Mouse (Mus musculus): ENCODE measurements around the gene Pax3. TPM values are rescaled to one million over a fixed set of nuclear protein-coding genes. Genes with fewer than 3 reads are reported as not detected.

Gene Pax3
- polyA plus RNA-seq, 1 experiment from 2014 or later = 23.6 TPM

GRCm38 (mm10) chr1:78171671-78172070 is 25.3 kb downstream of the Pax3 start:
- Histone ChIP-seq H3K4me1 (ENCODE audit: control insufficient read depth, insufficient read depth, low read length) (peaks cover 22% of the 10 kb centered on the region), H3K36me3 (ENCODE audit: control insufficient read depth, insufficient read depth, low read length) (no peaks in the 10 kb centered on the region), H3K27ac (replicated peaks; ENCODE audit: low read depth, low read length) (0 out of 2 replicates have a peak overlapping the region, but pooled peaks have one; percentile 46), H3K9ac (replicated peaks; ENCODE audit: low read length) (no peak overlapping the region), H3K4me3 (replicated peaks; ENCODE audit: low read depth, low read length) (no peak overlapping the region), H3K4me2 (ENCODE audit: low read length) (peak overlapping the region; percentile 37), H3K27me3 (ENCODE audit: control insufficient read depth, insufficient read depth, low read length) (peaks cover 46% of the 10 kb centered on the region), H3K9me3 (ENCODE audit: control insufficient read depth, low read length) (no peaks in the 10 kb centered on the region)
- ATAC-seq (ENCODE audit: low FRiP score, low TSS enrichment) (peak; percentile 71), DNase-seq (peak; percentile 67)
- WGBS = 2% methylated on average over 1 of the region's 1 CpGs

GRCm38 (mm10) chr1:78170771-78171170 is 26.2 kb downstream of the Pax3 start:
- Histone ChIP-seq H3K27ac (replicated peaks; ENCODE audit: low read depth, low read length) (peak overlapping the region; percentile 64), H3K4me3 (replicated peaks; ENCODE audit: low read depth, low read length) (0 out of 2 replicates have a peak overlapping the region, but pooled peaks have one; percentile 3), H3K9ac (replicated peaks; ENCODE audit: low read length) (no peak overlapping the region), H3K27me3 (ENCODE audit: control insufficient read depth, insufficient read depth, low read length) (peaks cover 47% of the 10 kb centered on the region), H3K9me3 (ENCODE audit: control insufficient read depth, low read length) (no peaks in the 10 kb centered on the region), H3K4me2 (ENCODE audit: low read length) (peak overlapping the region; percentile 11), H3K4me1 (ENCODE audit: control insufficient read depth, insufficient read depth, low read length) (peaks cover 22% of the 10 kb centered on the region), H3K36me3 (ENCODE audit: control insufficient read depth, insufficient read depth, low read length) (no peaks in the 10 kb centered on the region)
- peak; percentile 65 for DNase-seq
- no peak for ATAC-seq (ENCODE audit: low FRiP score, low TSS enrichment)
- 5% methylated on average over 9 of the region's 9 CpGs for WGBS

GRCm38 (mm10) chr1:78168796-78169195 is 28.1 kb downstream of the Pax3 start:
- Histone ChIP-seq H3K4me1 (ENCODE audit: control insufficient read depth, insufficient read depth, low read length) (peaks cover 26% of the 10 kb centered on the region), H3K9ac (replicated peaks; ENCODE audit: low read length) (no peak overlapping the region), H3K4me3 (replicated peaks; ENCODE audit: low read depth, low read length) (no peak overlapping the region), H3K4me2 (ENCODE audit: low read length) (0 out of 2 replicates have a peak overlapping the region, but pooled peaks have one; percentile 18), H3K9me3 (ENCODE audit: control insufficient read depth, low read length) (no peaks in the 10 kb centered on the region), H3K36me3 (ENCODE audit: control insufficient read depth, insufficient read depth, low read length) (no peaks in the 10 kb centered on the region), H3K27ac (replicated peaks; ENCODE audit: low read depth, low read length) (peak overlapping the region; percentile 32; the same call in 1 of the 2 replicates), H3K27me3 (ENCODE audit: control insufficient read depth, insufficient read depth, low read length) (peaks cover 58% of the 10 kb centered on the region)
- ATAC-seq (ENCODE audit: low FRiP score, low TSS enrichment) (no peak), DNase-seq (no peak)
- WGBS = 16% methylated on average over 3 of the region's 3 CpGs

GRCm38 (mm10) chr1:78167577-78168286 is 29.2 kb downstream of the Pax3 start:
- H3K36me3 ChIP-seq (ENCODE audit: control insufficient read depth, insufficient read depth, low read length) = no peaks in the 10 kb centered on the region
- ATAC-seq (ENCODE audit: low FRiP score, low TSS enrichment) = peak; percentile 59; the same call in 1 of the 2 replicates
- DNase-seq = peak; percentile 66
- 4% methylated on average over 18 of the region's 18 CpGs for WGBS
- peak overlapping the region; percentile 20 for H3K4me2 ChIP-seq (ENCODE audit: low read length)
- H3K27me3 ChIP-seq (ENCODE audit: control insufficient read depth, insufficient read depth, low read length) = peaks cover 59% of the 10 kb centered on the region
- H3K9me3 ChIP-seq (ENCODE audit: control insufficient read depth, low read length) = no peaks in the 10 kb centered on the region
- H3K4me3 ChIP-seq (replicated peaks; ENCODE audit: low read depth, low read length) = no peak overlapping the region
- peaks cover 26% of the 10 kb centered on the region for H3K4me1 ChIP-seq (ENCODE audit: control insufficient read depth, insufficient read depth, low read length)
- no peak overlapping the region for H3K9ac ChIP-seq (replicated peaks; ENCODE audit: low read length)
- 0 out of 2 replicates have a peak overlapping the region, but pooled peaks have one; percentile 32 for H3K27ac ChIP-seq (replicated peaks; ENCODE audit: low read depth, low read length)

- no peak for DNase-seq
- Histone ChIP-seq H3K27ac (replicated peaks; ENCODE audit: low read depth, low read length) (no peak overlapping the region), H3K4me3 (replicated peaks; ENCODE audit: low read depth, low read length) (no peak overlapping the region), H3K36me3 (ENCODE audit: control insufficient read depth, insufficient read depth, low read length) (no peaks in the 10 kb centered on the region), H3K4me1 (ENCODE audit: control insufficient read depth, insufficient read depth, low read length) (peaks cover 8% of the 10 kb centered on the region; the same call in 1 of the 2 replicates), H3K4me2 (ENCODE audit: low read length) (no peak overlapping the region), H3K9ac (replicated peaks; ENCODE audit: low read length) (no peak overlapping the region), H3K9me3 (ENCODE audit: control insufficient read depth, low read length) (no peaks in the 10 kb centered on the region), H3K27me3 (ENCODE audit: control insufficient read depth, insufficient read depth, low read length) (peaks cover 52% of the 10 kb centered on the region)
- WGBS = 75% methylated on average over 5 of the region's 5 CpGs
- no peak for ATAC-seq (ENCODE audit: low FRiP score, low TSS enrichment)
Observed at GRCm38 (mm10) chr1:78161745-78162144, 35.2 kb downstream of the Pax3 start.

GRCm38 (mm10) chr1:78157930-78158329 is 39.0 kb downstream of the Pax3 start:
- ATAC-seq (ENCODE audit: low FRiP score, low TSS enrichment) = no peak
- no peak overlapping the region for H3K9ac ChIP-seq (replicated peaks; ENCODE audit: low read length)
- peaks cover 40% of the 10 kb centered on the region for H3K27me3 ChIP-seq (ENCODE audit: control insufficient read depth, insufficient read depth, low read length)
- H3K27ac ChIP-seq (replicated peaks; ENCODE audit: low read depth, low read length) = no peak overlapping the region
- H3K9me3 ChIP-seq (ENCODE audit: control insufficient read depth, low read length) = no peaks in the 10 kb centered on the region
- H3K36me3 ChIP-seq (ENCODE audit: control insufficient read depth, insufficient read depth, low read length) = no peaks in the 10 kb centered on the region
- DNase-seq = no peak
- 33% methylated on average over 6 of the region's 6 CpGs for WGBS
- H3K4me3 ChIP-seq (replicated peaks; ENCODE audit: low read depth, low read length) = no peak overlapping the region
- no peak overlapping the region for H3K4me2 ChIP-seq (ENCODE audit: low read length)
- 0 out of 2 replicates have a peak, but pooled peaks cover 3% of the 10 kb centered on the region for H3K4me1 ChIP-seq (ENCODE audit: control insufficient read depth, insufficient read depth, low read length)

GRCm38 (mm10) chr1:78155796-78156195 is 41.1 kb downstream of the Pax3 start:
- no peak overlapping the region for H3K4me3 ChIP-seq (replicated peaks; ENCODE audit: low read depth, low read length)
- WGBS = 84% methylated on average over 4 of the region's 4 CpGs
- DNase-seq = no peak

GRCm38 (mm10) chr1:78148011-78148623 is 48.8 kb downstream of the Pax3 start:
- Histone ChIP-seq H3K4me3 (replicated peaks; ENCODE audit: low read depth, low read length) (no peak overlapping the region), H3K4me2 (ENCODE audit: low read length) (no peak overlapping the region), H3K9me3 (ENCODE audit: control insufficient read depth, low read length) (no peaks in the 10 kb centered on the region), H3K36me3 (ENCODE audit: control insufficient read depth, insufficient read depth, low read length) (no peaks in the 10 kb centered on the region), H3K4me1 (ENCODE audit: control insufficient read depth, insufficient read depth, low read length) (peaks cover 14% of the 10 kb centered on the region; the same call in 1 of the 2 replicates), H3K9ac (replicated peaks; ENCODE audit: low read length) (no peak overlapping the region), H3K27ac (replicated peaks; ENCODE audit: low read depth, low read length) (no peak overlapping the region), H3K27me3 (ENCODE audit: control insufficient read depth, insufficient read depth, low read length) (peaks cover 57% of the 10 kb centered on the region)
- DNase-seq (no peak), ATAC-seq (ENCODE audit: low FRiP score, low TSS enrichment) (no peak)
- WGBS = 39% methylated on average over 2 of the region's 2 CpGs

More at GRCm38 (mm10) chr1:78155796-78156195, 41.1 kb downstream of the Pax3 start:
- no peak overlapping the region for H3K9ac ChIP-seq (replicated peaks; ENCODE audit: low read length)
- H3K27ac ChIP-seq (replicated peaks; ENCODE audit: low read depth, low read length) = no peak overlapping the region
- H3K9me3 ChIP-seq (ENCODE audit: control insufficient read depth, low read length) = no peaks in the 10 kb centered on the region
- H3K27me3 ChIP-seq (ENCODE audit: control insufficient read depth, insufficient read depth, low read length) = peaks cover 38% of the 10 kb centered on the region
- no peak overlapping the region for H3K4me2 ChIP-seq (ENCODE audit: low read length)
- H3K4me1 ChIP-seq (ENCODE audit: control insufficient read depth, insufficient read depth, low read length) = no peaks in the 10 kb centered on the region
- no peak for ATAC-seq (ENCODE audit: low FRiP score, low TSS enrichment)
- H3K36me3 ChIP-seq (ENCODE audit: control insufficient read depth, insufficient read depth, low read length) = no peaks in the 10 kb centered on the region
